Mouse (Mus musculus) fat pad, adult 2 months (tissue): Measurements from ENCODE around the gene Pdhb.
"Not testable (repeated sequence)": the region's sequence is repeated elsewhere in the genome, so short reads cannot be mapped to it uniquely, and the experiment has no call there.

Source experiments
- DNase-seq: peaks from one replicate; pipeline ENCODE4 v3.0.0-alpha.2; 2011; ENCODE audit warnings: low read depth, low spot score; ENCODE audit errors: extremely low read depth

Gene Pdhb

GRCm38 (mm10) chr14:8191331-8191965 is 18.6 kb upstream of the Pdhb start:
- DNase-seq, result no peak

DNA sequence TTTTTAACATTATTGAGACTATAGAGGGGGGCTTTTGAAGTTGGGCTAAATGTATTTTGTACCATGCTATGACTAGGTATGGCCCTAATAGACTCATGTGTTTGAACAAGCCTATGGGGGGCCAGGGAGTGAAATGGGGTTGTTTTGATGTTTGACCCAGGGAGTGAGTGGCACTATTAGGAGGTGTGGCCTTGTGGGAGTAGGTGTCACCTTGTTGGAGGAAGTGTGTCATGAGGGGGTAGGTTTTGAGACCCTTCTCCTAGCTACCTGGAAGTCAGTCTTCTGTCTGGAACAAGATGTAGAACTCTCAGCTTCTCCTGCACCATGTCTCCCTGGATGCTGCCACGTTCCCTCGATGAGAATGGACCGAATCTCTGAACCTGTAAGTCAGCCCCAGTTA is 17.7 kb upstream of the Pdhb start:
- DNase-seq, result no peak

GRCm38 (mm10) chr14:8186278-8187045 is 13.6 kb upstream of the Pdhb start:
- no peak for DNase-seq

DNA sequence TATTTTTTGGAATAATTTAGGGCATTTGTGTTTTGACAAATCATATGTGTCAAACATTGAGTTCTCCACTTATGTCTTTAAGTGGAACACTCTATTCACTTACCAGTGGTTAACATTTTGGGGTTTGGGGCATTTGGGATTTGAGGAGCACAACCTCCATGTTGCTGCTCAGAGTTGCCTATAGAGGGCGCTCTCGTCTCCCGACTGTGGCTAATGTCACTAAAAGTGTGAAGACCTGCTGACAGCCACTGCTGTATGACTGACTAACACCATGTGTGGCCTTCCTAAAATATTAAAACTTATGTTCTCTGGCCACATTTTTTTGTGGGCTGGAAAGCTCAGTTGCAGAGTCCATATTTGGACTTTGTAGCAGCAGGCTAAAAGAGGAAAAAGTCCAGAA is 10.5 kb upstream of the Pdhb start:
- no peak for DNase-seq

GRCm38 (mm10) chr14:8180371-8181035 is 7.7 kb upstream of the Pdhb start:
- no peak for DNase-seq

GRCm38 (mm10) chr14:8176251-8176650 is 3.4 kb upstream of the Pdhb start:
- DNase-seq, result no peak

DNA sequence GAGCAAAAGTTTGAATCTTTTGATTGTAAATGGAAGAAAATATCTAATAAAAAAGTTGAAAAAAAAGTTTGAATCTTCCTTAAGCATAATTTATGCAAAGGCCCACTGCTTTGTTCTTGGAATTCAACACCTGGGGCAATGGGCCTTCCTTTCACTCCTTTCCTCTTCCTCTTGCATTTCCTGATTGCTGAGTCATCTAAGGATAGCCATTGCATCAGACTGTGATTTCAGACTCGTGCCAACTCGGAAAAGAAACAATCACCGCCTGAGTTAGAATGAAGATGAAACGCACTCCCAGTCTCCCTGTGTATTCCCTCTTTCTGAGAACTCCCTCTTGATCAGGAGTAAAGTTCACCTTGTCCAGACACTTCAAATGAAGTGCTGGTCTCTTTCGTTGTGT is 1.8 kb upstream of the Pdhb start:
- no peak for DNase-seq

DNA sequence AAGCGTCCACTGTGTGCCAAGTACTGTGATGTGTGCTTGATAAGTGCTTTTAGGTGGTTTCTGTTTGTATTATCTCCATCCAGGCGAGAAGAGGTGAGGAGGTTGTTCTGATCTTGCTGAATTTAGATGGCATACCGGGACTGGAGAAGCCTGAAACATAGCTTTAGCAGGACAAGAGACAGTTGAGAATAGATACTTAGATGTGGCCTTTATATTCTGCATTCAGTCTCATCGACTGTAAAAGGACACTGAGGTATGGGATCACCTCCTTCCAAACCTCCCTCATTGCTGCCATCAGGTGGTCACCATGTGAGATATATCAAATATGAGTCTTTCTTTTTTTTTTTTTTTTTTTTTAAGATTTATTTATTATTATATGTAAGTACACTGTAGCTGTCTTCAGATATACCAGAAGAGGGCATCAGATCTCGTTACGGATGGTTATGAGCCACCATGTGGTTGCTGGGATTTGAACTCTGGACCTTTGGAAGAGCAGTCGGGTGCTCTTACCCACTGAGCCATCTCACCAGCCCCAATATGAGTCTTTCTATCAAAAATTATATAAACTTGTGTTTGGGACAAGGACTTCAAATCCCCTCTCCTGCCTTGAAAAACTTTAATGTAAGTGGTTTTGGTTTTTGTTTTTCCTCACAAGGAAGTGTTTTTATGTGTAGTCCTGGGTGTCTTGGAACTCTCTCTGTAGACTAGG is 871 bp upstream of the Pdhb start:
- DNase-seq, result not testable (repeated sequence)

GRCm38 (mm10) chr14:8164463-8164862 is 8.4 kb downstream of the Pdhb start:
- DNase-seq, result no peak

DNA sequence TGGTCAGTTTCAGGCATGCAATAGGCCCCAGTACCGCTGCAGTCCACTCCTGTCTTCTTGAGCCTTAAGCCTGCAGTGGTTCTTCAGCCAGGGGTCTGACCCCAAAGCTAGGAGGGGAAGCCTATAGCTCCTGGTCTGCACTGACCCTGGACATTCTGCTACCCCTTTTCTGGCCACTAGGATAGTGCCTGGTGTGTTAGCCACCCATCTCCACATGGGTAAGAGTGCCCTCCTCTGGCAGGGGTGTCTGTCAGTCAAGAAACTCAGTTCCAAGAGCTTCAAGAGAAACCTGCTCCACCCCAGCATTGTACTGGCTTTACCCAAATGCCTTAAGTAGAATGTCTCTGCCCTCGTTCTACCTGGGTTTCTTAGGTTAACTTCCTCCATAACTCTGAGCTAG is 11.0 kb downstream of the Pdhb start:
- DNase-seq, result no peak

- no peak for DNase-seq
Observed at GRCm38 (mm10) chr14:8159141-8159540, 13.7 kb downstream of the Pdhb start.

DNA sequence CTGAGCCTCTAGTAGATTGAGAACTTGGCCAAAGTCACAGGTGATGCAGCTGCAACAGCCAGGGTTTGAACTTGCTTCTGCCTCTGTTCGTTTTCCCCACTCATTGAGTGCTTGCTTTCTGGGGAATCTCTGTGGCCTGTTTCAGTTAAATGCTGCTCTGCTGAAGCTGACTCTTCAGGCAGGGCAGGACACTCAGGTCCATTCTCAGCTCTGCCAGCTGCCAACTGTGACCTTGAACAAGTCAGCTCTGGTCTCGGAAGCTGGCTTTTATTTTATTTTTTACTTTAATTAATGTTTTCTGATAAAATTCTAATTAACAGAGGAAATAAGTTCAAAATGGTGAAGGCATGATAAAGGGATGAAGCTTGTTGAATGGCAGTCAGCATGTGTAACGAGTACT is 14.1 kb downstream of the Pdhb start:
- DNase-seq, result no peak

DNA sequence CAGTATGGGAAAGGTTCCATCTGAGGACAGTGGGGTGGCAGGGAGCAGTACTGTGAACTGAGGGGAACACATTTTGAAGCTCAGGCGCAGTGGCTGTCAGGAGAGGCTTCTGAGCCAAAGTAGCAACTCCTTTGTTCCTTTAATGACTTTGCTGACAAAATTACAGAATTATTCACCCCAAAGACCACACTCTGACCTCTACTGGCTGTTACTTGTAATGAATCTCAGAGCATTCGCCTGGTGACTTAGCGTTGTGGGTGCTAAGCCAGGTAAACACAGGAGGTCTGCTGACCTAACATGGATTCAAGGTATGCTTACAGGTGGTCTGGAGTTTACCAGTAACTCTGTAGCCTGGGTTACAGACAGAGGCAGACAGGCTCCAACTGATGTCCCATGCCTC is 15.9 kb downstream of the Pdhb start:
- DNase-seq, result no peak

DNA sequence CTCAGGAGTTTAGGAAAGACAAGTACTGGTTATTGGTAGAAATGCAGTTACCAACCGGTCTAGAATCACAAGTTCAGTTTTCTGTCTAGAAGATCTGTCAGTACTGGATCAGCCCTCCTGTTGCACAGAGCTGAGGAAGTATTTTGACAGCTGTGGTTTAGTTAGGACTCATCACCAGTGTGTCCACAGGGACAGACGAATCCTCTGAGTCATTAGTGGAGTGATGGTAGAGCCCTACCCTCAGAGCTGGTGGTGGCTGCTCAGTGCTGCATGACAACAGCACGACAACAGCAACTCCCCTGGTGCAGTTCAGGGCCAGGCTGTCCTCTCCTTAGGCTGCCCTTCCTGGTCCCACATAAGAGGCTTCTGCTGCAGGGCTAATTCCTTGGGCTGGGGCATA is 18.8 kb downstream of the Pdhb start:
- no peak for DNase-seq

- no peak for DNase-seq
Observed at GRCm38 (mm10) chr14:8151757-8152156, 21.1 kb downstream of the Pdhb start.

DNA sequence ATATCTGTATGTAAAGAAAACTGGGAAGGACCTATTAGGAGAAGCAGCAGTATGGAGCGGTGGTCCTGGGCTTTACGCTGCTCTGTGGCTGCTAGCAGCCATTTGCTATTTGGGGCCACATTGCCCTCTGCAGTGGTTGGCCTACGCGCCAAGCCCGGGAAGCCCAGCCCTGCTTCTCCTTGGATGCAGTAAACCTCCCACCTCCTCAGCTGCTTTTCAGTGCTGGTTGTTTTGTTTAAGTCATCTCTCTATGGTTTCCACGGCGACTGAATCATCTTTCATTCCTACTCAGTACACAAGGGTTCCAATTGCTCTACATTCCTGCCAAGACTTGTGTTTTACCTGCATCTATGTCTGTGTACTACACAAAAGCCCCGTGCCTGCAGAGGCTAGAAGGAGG is 24.0 kb downstream of the Pdhb start:
- DNase-seq, result no peak

GRCm38 (mm10) chr14:8146611-8147223 is 26.1 kb downstream of the Pdhb start:
- DNase-seq, result no peak

GRCm38 (mm10) chr14:8145594-8146558 is 26.9 kb downstream of the Pdhb start:
- DNase-seq, result no peak

DNA sequence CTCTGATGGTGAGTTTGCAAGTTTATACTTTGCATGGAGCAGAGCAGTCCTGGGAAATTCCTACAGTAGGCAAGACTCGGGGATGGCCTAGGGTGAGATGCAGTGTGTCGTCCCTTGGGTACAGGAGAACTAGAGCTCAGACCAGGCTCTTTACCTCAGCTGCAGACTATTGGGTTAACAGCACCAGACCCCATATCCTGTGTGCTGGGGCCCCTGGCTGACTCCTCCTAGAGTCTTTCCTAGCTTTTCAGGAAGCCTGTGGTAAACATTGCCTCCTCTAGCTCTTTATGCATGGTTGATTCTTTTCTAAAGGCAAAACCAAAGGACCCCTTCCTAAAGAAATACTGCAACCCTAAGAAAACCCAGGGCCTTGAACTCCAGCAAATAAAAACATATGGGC is 31.7 kb downstream of the Pdhb start:
- DNase-seq, result no peak
